Mouse (Mus musculus): Measurements from ENCODE around the gene Noto. TPM values are rescaled to one million over a fixed set of nuclear protein-coding genes. Genes with fewer than 3 reads are reported as not detected.

The Noto gene
- polyA plus RNA-seq, 1 experiment from 2014 or later = not detected

- Histone ChIP-seq H3K4me1 (peaks cover 61% of the 10 kb centered on the region), H3K9ac (peak overlapping the region; percentile 89), H3K36me3 (peaks cover 36% of the 10 kb centered on the region), H3K9me3 (replicated peaks) (no peaks in the 10 kb centered on the region), H3K4me3 (peak overlapping the region; percentile 85), H3K4me2 (peak overlapping the region; percentile 96), H3K27me3 (replicated peaks) (no peaks in the 10 kb centered on the region), H3K27ac (peak overlapping the region; percentile 95)
- ATAC-seq = no peak
- WGBS (ENCODE audit: insufficient replicate concordance) = 0% methylated on average over 15 of the region's 15 CpGs
These were observed 28.7 kb downstream of the Noto start for GRCm38 (mm10) chr6:85452411-85452665.

DNA sequence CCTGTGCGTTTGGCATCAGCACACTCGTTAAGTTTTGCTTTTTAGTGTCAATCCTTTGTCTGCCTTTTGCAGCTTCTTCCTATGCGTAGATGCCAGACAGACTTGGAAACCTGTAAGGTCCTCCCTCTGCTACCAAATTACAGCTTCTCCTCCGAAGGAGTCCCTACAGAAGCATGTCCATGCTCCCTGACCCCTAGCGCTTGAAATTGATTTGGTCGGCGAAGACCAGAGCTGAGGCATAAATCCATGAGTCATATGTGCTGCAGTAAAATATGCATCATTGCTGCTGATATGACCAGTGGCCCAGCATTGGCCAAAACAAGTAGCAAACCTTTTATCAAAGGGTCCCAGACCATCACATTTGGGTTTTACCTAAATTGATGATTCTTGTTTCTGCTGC is 29.1 kb downstream of the Noto start:
- peaks cover 66% of the 10 kb centered on the region for H3K4me1 ChIP-seq
- H3K4me3 ChIP-seq = peak overlapping the region; percentile 85
- no peaks in the 10 kb centered on the region for H3K27me3 ChIP-seq (replicated peaks)
- ATAC-seq = no peak
- H3K36me3 ChIP-seq = peaks cover 36% of the 10 kb centered on the region
- no peaks in the 10 kb centered on the region for H3K9me3 ChIP-seq (replicated peaks)
- 3% methylated on average over 7 of the region's 7 CpGs for WGBS (ENCODE audit: insufficient replicate concordance)
- H3K9ac ChIP-seq = peak overlapping the region; percentile 89
- H3K4me2 ChIP-seq = peak overlapping the region; percentile 96
- peak overlapping the region; percentile 95 for H3K27ac ChIP-seq

- ATAC-seq = no peak
These were observed 35.9 kb downstream of the Noto start for GRCm38 (mm10) chr6:85459621-85460020.

DNA sequence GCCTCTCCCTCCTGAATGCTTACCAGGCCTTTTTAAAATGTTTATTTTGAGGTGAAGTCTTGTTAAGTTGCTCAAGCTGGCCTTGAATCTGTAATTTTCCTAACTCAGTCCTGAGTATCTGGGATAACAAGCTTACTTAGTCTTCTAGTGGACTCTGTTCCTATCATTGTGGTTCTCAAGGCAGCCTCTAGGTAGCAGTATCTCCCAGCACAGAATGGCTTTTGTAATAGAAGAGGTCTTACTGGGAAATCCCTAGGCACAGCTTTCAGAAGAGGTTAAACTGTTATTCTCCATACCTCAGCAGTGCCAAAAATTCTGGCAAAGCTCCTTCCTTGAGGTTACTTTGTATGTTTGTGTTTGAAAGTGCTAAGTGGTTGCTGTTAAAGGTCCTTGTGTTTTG is 41.7 kb downstream of the Noto start:
- H3K36me3 ChIP-seq = peaks cover 95% of the 10 kb centered on the region
- H3K4me2 ChIP-seq = no peak overlapping the region
- no peaks in the 10 kb centered on the region for H3K4me1 ChIP-seq
- no peak overlapping the region for H3K4me3 ChIP-seq
- H3K9ac ChIP-seq = no peak overlapping the region
- no peaks in the 10 kb centered on the region for H3K27me3 ChIP-seq (replicated peaks)
- no peak for ATAC-seq
- no peaks in the 10 kb centered on the region for H3K9me3 ChIP-seq (replicated peaks)
- H3K27ac ChIP-seq = no peak overlapping the region

More at GRCm38 (mm10) chr6:85459621-85460020, 35.9 kb downstream of the Noto start:
- H3K9ac ChIP-seq = no peak overlapping the region
- H3K27me3 ChIP-seq (replicated peaks) = no peaks in the 10 kb centered on the region
- WGBS (ENCODE audit: insufficient replicate concordance) = 80% methylated on average over 2 of the region's 2 CpGs
- H3K4me2 ChIP-seq = no peak overlapping the region
- H3K4me1 ChIP-seq = peaks cover 34% of the 10 kb centered on the region
- no peaks in the 10 kb centered on the region for H3K9me3 ChIP-seq (replicated peaks)
- H3K27ac ChIP-seq = no peak overlapping the region
- H3K4me3 ChIP-seq = no peak overlapping the region
- H3K36me3 ChIP-seq = peaks cover 88% of the 10 kb centered on the region

GRCm38 (mm10) chr6:85469660-85470430 is 46.2 kb downstream of the Noto start:
- H3K9me3 ChIP-seq (replicated peaks) = no peaks in the 10 kb centered on the region
- WGBS (ENCODE audit: insufficient replicate concordance) = 70% methylated on average over 5 of the region's 5 CpGs
- H3K36me3 ChIP-seq = peaks cover 50% of the 10 kb centered on the region
- no peak overlapping the region for H3K9ac ChIP-seq
- peaks cover 30% of the 10 kb centered on the region for H3K27me3 ChIP-seq (replicated peaks)
- H3K27ac ChIP-seq = no peak overlapping the region
- H3K4me1 ChIP-seq = no peaks in the 10 kb centered on the region
- ATAC-seq = peak; percentile 22; the same call in 1 of the 2 replicates
- no peak overlapping the region for H3K4me2 ChIP-seq
- no peak overlapping the region for H3K4me3 ChIP-seq

- ATAC-seq = no peak
- Histone ChIP-seq H3K4me3 (no peak overlapping the region), H3K4me2 (no peak overlapping the region), H3K27me3 (replicated peaks) (peaks cover 43% of the 10 kb centered on the region), H3K4me1 (no peaks in the 10 kb centered on the region), H3K27ac (no peak overlapping the region), H3K9me3 (replicated peaks) (no peaks in the 10 kb centered on the region), H3K9ac (no peak overlapping the region), H3K36me3 (peaks cover 29% of the 10 kb centered on the region)
- 51% methylated on average over 8 of the region's 8 CpGs for WGBS (ENCODE audit: insufficient replicate concordance)
These were observed 48.3 kb downstream of the Noto start for GRCm38 (mm10) chr6:85471962-85472361.

GRCm38 (mm10) chr6:85472542-85472941 is 48.9 kb downstream of the Noto start:
- peaks cover 24% of the 10 kb centered on the region for H3K36me3 ChIP-seq
- H3K9ac ChIP-seq = no peak overlapping the region
- no peak for ATAC-seq
- H3K27ac ChIP-seq = no peak overlapping the region
- no peak overlapping the region for H3K4me2 ChIP-seq
- H3K4me1 ChIP-seq = no peaks in the 10 kb centered on the region
- H3K4me3 ChIP-seq = no peak overlapping the region
- no peaks in the 10 kb centered on the region for H3K9me3 ChIP-seq (replicated peaks)
- H3K27me3 ChIP-seq (replicated peaks) = peaks cover 48% of the 10 kb centered on the region
- 48% methylated on average over 5 of the region's 5 CpGs for WGBS (ENCODE audit: insufficient replicate concordance)

DNA sequence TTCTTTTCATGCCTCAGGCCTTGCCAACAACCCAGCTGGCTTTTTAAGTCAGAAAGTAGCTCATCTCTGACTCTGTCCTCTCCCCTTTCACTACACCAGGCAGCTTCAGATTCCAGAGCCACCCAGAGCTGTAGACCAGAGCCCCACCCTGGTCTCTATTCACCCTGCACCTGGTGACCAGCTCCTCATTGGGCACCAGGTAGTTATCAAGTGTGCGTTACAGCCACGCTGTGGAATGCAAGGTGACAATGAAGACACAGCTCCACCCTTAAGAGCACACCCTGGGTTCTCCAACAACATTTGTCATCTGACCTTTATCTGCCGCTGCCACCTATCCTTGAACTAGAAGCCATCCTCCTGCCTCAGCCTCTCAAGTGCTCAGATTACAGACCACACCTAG is 51.9 kb downstream of the Noto start:
- no peaks in the 10 kb centered on the region for H3K9me3 ChIP-seq (replicated peaks)
- 53% methylated on average over 3 of the region's 3 CpGs for WGBS (ENCODE audit: insufficient replicate concordance)
- no peak overlapping the region for H3K9ac ChIP-seq
- no peak overlapping the region for H3K4me3 ChIP-seq
- peaks cover 78% of the 10 kb centered on the region for H3K27me3 ChIP-seq (replicated peaks)
- no peak for ATAC-seq
- no peaks in the 10 kb centered on the region for H3K4me1 ChIP-seq
- H3K36me3 ChIP-seq = no peaks in the 10 kb centered on the region
- H3K27ac ChIP-seq = no peak overlapping the region
- H3K4me2 ChIP-seq = no peak overlapping the region

DNA sequence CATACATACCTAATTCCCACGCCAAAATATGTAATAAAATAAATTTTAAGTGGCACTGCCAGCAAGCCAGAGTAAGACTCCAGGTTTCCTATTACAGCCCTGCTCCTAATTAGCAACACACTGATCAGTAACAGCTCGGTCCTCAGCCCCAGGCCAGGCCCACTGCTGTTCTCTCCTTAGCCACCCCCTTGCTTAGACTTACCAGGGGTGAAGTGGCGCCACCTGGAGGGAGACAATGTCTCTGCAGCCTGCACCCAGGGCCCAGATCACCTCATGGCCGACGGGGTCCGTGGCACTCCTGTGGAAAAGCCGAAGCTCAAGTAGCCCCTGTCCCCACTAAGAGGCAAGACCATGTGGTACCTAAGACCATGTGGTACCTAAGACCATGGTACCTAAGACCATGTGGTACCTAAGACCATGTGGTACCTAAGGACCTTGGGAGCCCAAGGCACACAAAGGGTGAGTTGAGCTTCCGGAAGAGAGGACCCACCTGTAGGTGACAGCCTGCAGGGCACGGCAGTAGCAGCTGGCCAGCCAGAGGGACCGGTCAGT is 53.8 kb downstream of the Noto start:
- H3K27ac ChIP-seq = no peak overlapping the region
- no peak overlapping the region for H3K9ac ChIP-seq
- WGBS (ENCODE audit: insufficient replicate concordance) = 37% methylated on average over 10 of the region's 10 CpGs
- peaks cover 90% of the 10 kb centered on the region for H3K27me3 ChIP-seq (replicated peaks)
- no peak overlapping the region for H3K4me2 ChIP-seq
- H3K9me3 ChIP-seq (replicated peaks) = no peaks in the 10 kb centered on the region
- peak; percentile 44 for ATAC-seq
- H3K4me3 ChIP-seq = no peak overlapping the region
- no peaks in the 10 kb centered on the region for H3K36me3 ChIP-seq
- H3K4me1 ChIP-seq = no peaks in the 10 kb centered on the region

- H3K4me2 ChIP-seq = no peak overlapping the region
- H3K27me3 ChIP-seq (replicated peaks) = peaks cover 90% of the 10 kb centered on the region
- H3K4me1 ChIP-seq = no peaks in the 10 kb centered on the region
- H3K27ac ChIP-seq = no peak overlapping the region
- 30% methylated on average over 14 of the region's 14 CpGs for WGBS (ENCODE audit: insufficient replicate concordance)
- no peak for ATAC-seq
- no peaks in the 10 kb centered on the region for H3K36me3 ChIP-seq
- H3K4me3 ChIP-seq = no peak overlapping the region
- no peak overlapping the region for H3K9ac ChIP-seq
- no peaks in the 10 kb centered on the region for H3K9me3 ChIP-seq (replicated peaks)
These were observed 54.7 kb downstream of the Noto start for GRCm38 (mm10) chr6:85478416-85478815.

Data from liver, embryonic 12.5 days (tissue).